Mouse (Mus musculus): ENCODE measurements at regions not wholly inside any gene's neighbourhood (a gene's known extent, or its start where the extent isn't known, plus 50 kb on each side); places are given as distances from the start of the nearest gene placed in this dataset.

GRCm38 (mm10) chr16:12731588-12731987 is 377.9 kb upstream of the Ercc4 start:
- Histone ChIP-seq H3K4me3 (no peak overlapping the region), H3K27ac (no peak overlapping the region)
- no peak for TF ChIP-seq CTCF (IDR thresholded peaks at IDR 0.05)
- intact Hi-C loops (cut with DNase I), result no loop called here
- no peak for DNase-seq

- intact Hi-C loops (cut with DNase I), result no loop called here
These were observed 367.0 kb upstream of the Ercc4 start for GRCm38 (mm10) chr16:12742472-12742871.

GRCm38 (mm10) chr16:12753181-12753580 is 356.3 kb upstream of the Ercc4 start:
- no peak for DNase-seq
- Histone ChIP-seq H3K4me3 (no peak overlapping the region), H3K27ac (no peak overlapping the region)
- no peak for TF ChIP-seq CTCF (IDR thresholded peaks at IDR 0.05)
- intact Hi-C loops (cut with DNase I), result no loop called here

More at GRCm38 (mm10) chr16:12742472-12742871, 367.0 kb upstream of the Ercc4 start:
- no peak for TF ChIP-seq CTCF (IDR thresholded peaks at IDR 0.05)
- Histone ChIP-seq H3K27ac (no peak overlapping the region), H3K4me3 (no peak overlapping the region)
- DNase-seq, result no peak

- no peak overlapping the region for H3K27ac ChIP-seq
- intact Hi-C loops (cut with DNase I), result no loop called here
These were observed 355.1 kb upstream of the Ercc4 start for GRCm38 (mm10) chr16:12754361-12754760.

GRCm38 (mm10) chr16:12758594-12758993 is 350.9 kb upstream of the Ercc4 start:
- no peak for DNase-seq
- H3K27ac ChIP-seq, result no peak overlapping the region
- no peak overlapping the region for H3K4me3 ChIP-seq
- TF ChIP-seq CTCF (IDR thresholded peaks at IDR 0.05), result no peak
- intact Hi-C loops (cut with DNase I), result no loop called here

More at GRCm38 (mm10) chr16:12754361-12754760, 355.1 kb upstream of the Ercc4 start:
- no peak for TF ChIP-seq CTCF (IDR thresholded peaks at IDR 0.05)
- no peak overlapping the region for H3K4me3 ChIP-seq
- no peak for DNase-seq

GRCm38 (mm10) chr16:12764166-12764565 is 345.3 kb upstream of the Ercc4 start:
- Histone ChIP-seq H3K27ac (no peak overlapping the region), H3K4me3 (no peak overlapping the region)
- no peak for TF ChIP-seq CTCF (IDR thresholded peaks at IDR 0.05)
- intact Hi-C loops (cut with DNase I), result no loop called here
- no peak for DNase-seq

- no peak for TF ChIP-seq CTCF (IDR thresholded peaks at IDR 0.05)
- intact Hi-C loops (cut with DNase I), result no loop called here
- no peak overlapping the region for H3K27ac ChIP-seq
- no peak overlapping the region for H3K4me3 ChIP-seq
- DNase-seq, result no peak
These were observed 344.9 kb upstream of the Ercc4 start for GRCm38 (mm10) chr16:12764608-12765007.

- intact Hi-C loops (cut with DNase I), result no loop called here
- Histone ChIP-seq H3K27ac (no peak overlapping the region), H3K4me3 (no peak overlapping the region)
- DNase-seq, result no peak
- no peak for TF ChIP-seq CTCF (IDR thresholded peaks at IDR 0.05)
These were observed 342.6 kb upstream of the Ercc4 start for GRCm38 (mm10) chr16:12766846-12767245.

GRCm38 (mm10) chr16:12768161-12768895 is 341.2 kb upstream of the Ercc4 start:
- Histone ChIP-seq H3K27ac (no peak overlapping the region), H3K4me3 (no peak overlapping the region)
- no peak for TF ChIP-seq CTCF (IDR thresholded peaks at IDR 0.05)
- DNase-seq, result no peak
- intact Hi-C loops (cut with DNase I), result no loop called here

GRCm38 (mm10) chr16:12770482-12770881 is 339.0 kb upstream of the Ercc4 start:
- intact Hi-C loops (cut with DNase I), result no loop called here
- DNase-seq, result no peak
- no peak for TF ChIP-seq CTCF (IDR thresholded peaks at IDR 0.05)

GRCm38 (mm10) chr16:12772535-12772934 is 336.9 kb upstream of the Ercc4 start:
- Histone ChIP-seq H3K4me3 (no peak overlapping the region), H3K27ac (no peak overlapping the region)
- TF ChIP-seq CTCF (IDR thresholded peaks at IDR 0.05), result no peak
- no peak for DNase-seq
- intact Hi-C loops (cut with DNase I), result no loop called here

More at GRCm38 (mm10) chr16:12770482-12770881, 339.0 kb upstream of the Ercc4 start:
- no peak overlapping the region for H3K4me3 ChIP-seq
- H3K27ac ChIP-seq, result no peak overlapping the region

GRCm38 (mm10) chr16:12775876-12776275 is 333.6 kb upstream of the Ercc4 start:
- intact Hi-C loops (cut with DNase I), result no loop called here
- DNase-seq, result no peak
- no peak overlapping the region for H3K27ac ChIP-seq
- no peak for TF ChIP-seq CTCF (IDR thresholded peaks at IDR 0.05)
- no peak overlapping the region for H3K4me3 ChIP-seq

GRCm38 (mm10) chr16:12779079-12779478 is 330.4 kb upstream of the Ercc4 start:
- H3K4me3 ChIP-seq, result no peak overlapping the region
- intact Hi-C loops (cut with DNase I), result no loop called here

GRCm38 (mm10) chr16:12780635-12781034 is 328.8 kb upstream of the Ercc4 start:
- intact Hi-C loops (cut with DNase I), result no loop called here
- DNase-seq, result no peak
- no peak overlapping the region for H3K4me3 ChIP-seq
- no peak overlapping the region for H3K27ac ChIP-seq
- TF ChIP-seq CTCF (IDR thresholded peaks at IDR 0.05), result no peak

More at GRCm38 (mm10) chr16:12779079-12779478, 330.4 kb upstream of the Ercc4 start:
- no peak overlapping the region for H3K27ac ChIP-seq
- DNase-seq, result no peak
- TF ChIP-seq CTCF (IDR thresholded peaks at IDR 0.05), result no peak
